Mouse (Mus musculus): ENCODE data around the gene Abcc8. TPM values are rescaled to one million over a fixed set of nuclear protein-coding genes. Genes with fewer than 3 reads are reported as not detected.

The Abcc8 gene
- polyA plus RNA-seq, 1 experiment, result 4.1 TPM

- no peak for DNase-seq
- 42% methylated on average over 3 of the region's 3 CpGs for WGBS
- H3K27ac ChIP-seq (ENCODE audit: control insufficient read depth, insufficient read depth, low read length), result no peak overlapping the region
- H3K36me3 ChIP-seq (ENCODE audit: control insufficient read depth, insufficient read depth, low read length), result no peaks in the 10 kb centered on the region
- H3K4me3 ChIP-seq (ENCODE audit: control insufficient read depth, insufficient read depth, low read length), result no peak overlapping the region
- TF ChIP-seq POLR2A (IDR thresholded peaks at IDR 0.05; ENCODE audit: control insufficient read depth, extremely low read depth, insufficient read depth, low read length, poor library complexity) (no peak), CTCF (IDR thresholded peaks at IDR 0.05; ENCODE audit: borderline replicate concordance, control insufficient read depth, extremely low read depth, insufficient read depth, low read length, poor library complexity) (no peak)
- no peaks in the 10 kb centered on the region for H3K27me3 ChIP-seq (ENCODE audit: control insufficient read depth, insufficient read depth, low read length)
- H3K4me1 ChIP-seq (replicated peaks; ENCODE audit: control insufficient read depth, insufficient read depth, low read length), result no peaks in the 10 kb centered on the region
Observed at GRCm38 (mm10) chr7:46131266-46131665, 48.6 kb downstream of the Abcc8 start.

GRCm38 (mm10) chr7:46130723-46131122 is 49.1 kb downstream of the Abcc8 start:
- Histone ChIP-seq H3K4me1 (replicated peaks; ENCODE audit: control insufficient read depth, insufficient read depth, low read length) (no peaks in the 10 kb centered on the region), H3K27me3 (ENCODE audit: control insufficient read depth, insufficient read depth, low read length) (no peaks in the 10 kb centered on the region), H3K4me3 (ENCODE audit: control insufficient read depth, insufficient read depth, low read length) (no peak overlapping the region), H3K27ac (ENCODE audit: control insufficient read depth, insufficient read depth, low read length) (no peak overlapping the region), H3K36me3 (ENCODE audit: control insufficient read depth, insufficient read depth, low read length) (no peaks in the 10 kb centered on the region)
- WGBS, result 32% methylated on average over 7 of the region's 7 CpGs
- no peak for TF ChIP-seq POLR2A (IDR thresholded peaks at IDR 0.05; ENCODE audit: control insufficient read depth, extremely low read depth, insufficient read depth, low read length, poor library complexity)
- no peak for TF ChIP-seq CTCF (IDR thresholded peaks at IDR 0.05; ENCODE audit: borderline replicate concordance, control insufficient read depth, extremely low read depth, insufficient read depth, low read length, poor library complexity)
- no peak for DNase-seq

- no peaks in the 10 kb centered on the region for H3K4me1 ChIP-seq (replicated peaks; ENCODE audit: control insufficient read depth, insufficient read depth, low read length)
- H3K36me3 ChIP-seq (ENCODE audit: control insufficient read depth, insufficient read depth, low read length), result no peaks in the 10 kb centered on the region
- H3K4me3 ChIP-seq (ENCODE audit: control insufficient read depth, insufficient read depth, low read length), result no peak overlapping the region
- no peak for TF ChIP-seq CTCF (IDR thresholded peaks at IDR 0.05; ENCODE audit: borderline replicate concordance, control insufficient read depth, extremely low read depth, insufficient read depth, low read length, poor library complexity)
- 81% methylated on average over 7 of the region's 7 CpGs for WGBS
- no peak for DNase-seq
- no peak overlapping the region for H3K27ac ChIP-seq (ENCODE audit: control insufficient read depth, insufficient read depth, low read length)
- H3K27me3 ChIP-seq (ENCODE audit: control insufficient read depth, insufficient read depth, low read length), result no peaks in the 10 kb centered on the region
Observed at GRCm38 (mm10) chr7:46129463-46130179, 50.2 kb downstream of the Abcc8 start.

- WGBS, result 62% methylated on average over 7 of the region's 7 CpGs
- no peaks in the 10 kb centered on the region for H3K36me3 ChIP-seq (ENCODE audit: control insufficient read depth, insufficient read depth, low read length)
- no peaks in the 10 kb centered on the region; the same call in 1 of the 2 replicates for H3K27me3 ChIP-seq (ENCODE audit: control insufficient read depth, insufficient read depth, low read length)
- no peak for DNase-seq
- no peaks in the 10 kb centered on the region for H3K4me1 ChIP-seq (replicated peaks; ENCODE audit: control insufficient read depth, insufficient read depth, low read length)
- H3K4me3 ChIP-seq (ENCODE audit: control insufficient read depth, insufficient read depth, low read length), result no peak overlapping the region
- no peak overlapping the region for H3K27ac ChIP-seq (ENCODE audit: control insufficient read depth, insufficient read depth, low read length)
- no peak for TF ChIP-seq CTCF (IDR thresholded peaks at IDR 0.05; ENCODE audit: borderline replicate concordance, control insufficient read depth, extremely low read depth, insufficient read depth, low read length, poor library complexity)
- TF ChIP-seq POLR2A (IDR thresholded peaks at IDR 0.05; ENCODE audit: control insufficient read depth, extremely low read depth, insufficient read depth, low read length, poor library complexity), result no peak
Observed at GRCm38 (mm10) chr7:46128196-46128595, 51.6 kb downstream of the Abcc8 start.

DNA sequence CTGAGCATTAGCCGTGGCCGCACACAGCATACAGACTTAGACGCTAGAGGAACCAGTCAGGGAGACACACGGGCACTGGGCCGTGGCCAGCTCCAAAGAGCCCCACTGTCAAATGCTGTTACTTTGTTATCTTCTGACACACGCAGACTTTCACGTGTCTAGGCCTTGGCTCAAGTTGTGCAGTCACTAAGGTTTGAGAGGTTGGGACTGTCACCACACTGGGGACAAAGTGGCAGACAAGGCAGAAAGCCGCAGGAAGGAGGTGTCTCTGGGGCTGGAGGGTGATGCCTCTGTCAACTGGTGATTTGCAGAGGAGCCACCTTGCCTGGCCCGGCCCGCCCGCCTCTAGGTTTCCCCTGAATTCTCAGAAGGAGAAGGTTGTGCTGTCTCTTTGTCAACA is 54.5 kb downstream of the Abcc8 start:
- TF ChIP-seq CTCF (IDR thresholded peaks at IDR 0.05; ENCODE audit: borderline replicate concordance, control insufficient read depth, extremely low read depth, insufficient read depth, low read length, poor library complexity), result no peak
- TF ChIP-seq POLR2A (IDR thresholded peaks at IDR 0.05; ENCODE audit: control insufficient read depth, extremely low read depth, insufficient read depth, low read length, poor library complexity), result no peak
- no peak overlapping the region for H3K27ac ChIP-seq (ENCODE audit: control insufficient read depth, insufficient read depth, low read length)
- H3K27me3 ChIP-seq (ENCODE audit: control insufficient read depth, insufficient read depth, low read length), result no peaks in the 10 kb centered on the region; the same call in 1 of the 2 replicates
- H3K4me3 ChIP-seq (ENCODE audit: control insufficient read depth, insufficient read depth, low read length), result no peak overlapping the region
- DNase-seq, result no peak
- WGBS, result 95% methylated on average over 11 of the region's 11 CpGs
- no peaks in the 10 kb centered on the region for H3K36me3 ChIP-seq (ENCODE audit: control insufficient read depth, insufficient read depth, low read length)
- no peaks in the 10 kb centered on the region for H3K4me1 ChIP-seq (replicated peaks; ENCODE audit: control insufficient read depth, insufficient read depth, low read length)

DNA sequence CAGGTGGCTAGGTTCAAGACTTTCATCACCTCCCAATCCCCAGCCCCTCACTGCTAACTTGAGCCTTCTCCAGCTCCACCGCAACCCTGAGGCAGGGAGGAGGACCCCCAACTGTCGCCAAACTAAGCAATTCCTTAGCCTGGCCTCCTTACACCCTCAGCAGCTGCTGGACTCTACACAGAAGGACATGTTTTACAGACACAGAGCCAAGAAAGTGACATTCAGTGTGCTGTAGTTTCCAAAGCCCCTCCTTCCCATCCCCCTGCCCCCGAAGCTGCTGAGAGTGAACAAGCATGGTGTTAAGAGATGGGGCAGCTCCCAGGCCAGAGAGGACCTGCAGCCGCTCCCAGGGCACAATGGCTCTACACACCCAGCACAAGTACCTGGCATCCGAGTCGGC is 55.4 kb downstream of the Abcc8 start:
- 95% methylated on average over 6 of the region's 6 CpGs for WGBS
- DNase-seq, result no peak
- Histone ChIP-seq H3K4me1 (replicated peaks; ENCODE audit: control insufficient read depth, insufficient read depth, low read length) (no peaks in the 10 kb centered on the region), H3K27ac (ENCODE audit: control insufficient read depth, insufficient read depth, low read length) (no peak overlapping the region), H3K4me3 (ENCODE audit: control insufficient read depth, insufficient read depth, low read length) (no peak overlapping the region), H3K27me3 (ENCODE audit: control insufficient read depth, insufficient read depth, low read length) (no peaks in the 10 kb centered on the region; the same call in 1 of the 2 replicates), H3K36me3 (ENCODE audit: control insufficient read depth, insufficient read depth, low read length) (no peaks in the 10 kb centered on the region)
- TF ChIP-seq POLR2A (IDR thresholded peaks at IDR 0.05; ENCODE audit: control insufficient read depth, extremely low read depth, insufficient read depth, low read length, poor library complexity) (no peak), CTCF (IDR thresholded peaks at IDR 0.05; ENCODE audit: borderline replicate concordance, control insufficient read depth, extremely low read depth, insufficient read depth, low read length, poor library complexity) (no peak)

GRCm38 (mm10) chr7:46122964-46123363 is 56.9 kb downstream of the Abcc8 start:
- Histone ChIP-seq H3K27me3 (ENCODE audit: control insufficient read depth, insufficient read depth, low read length) (no peaks in the 10 kb centered on the region; the same call in 1 of the 2 replicates), H3K4me1 (replicated peaks; ENCODE audit: control insufficient read depth, insufficient read depth, low read length) (no peaks in the 10 kb centered on the region), H3K27ac (ENCODE audit: control insufficient read depth, insufficient read depth, low read length) (no peak overlapping the region), H3K4me3 (ENCODE audit: control insufficient read depth, insufficient read depth, low read length) (no peak overlapping the region), H3K36me3 (ENCODE audit: control insufficient read depth, insufficient read depth, low read length) (no peaks in the 10 kb centered on the region)
- no peak for DNase-seq
- WGBS, result 53% methylated on average over 4 of the region's 4 CpGs
- TF ChIP-seq CTCF (IDR thresholded peaks at IDR 0.05; ENCODE audit: borderline replicate concordance, control insufficient read depth, extremely low read depth, insufficient read depth, low read length, poor library complexity) (no peak), POLR2A (IDR thresholded peaks at IDR 0.05; ENCODE audit: control insufficient read depth, extremely low read depth, insufficient read depth, low read length, poor library complexity) (no peak)

All from thymus, adult 2 months (tissue).